Mouse (Mus musculus): ENCODE results near the gene Tgm7.
"Not testable (repeated sequence)": the region's sequence is repeated elsewhere in the genome, so short reads cannot be mapped to it uniquely, and the experiment has no call there.

Tgm7 gene

DNA sequence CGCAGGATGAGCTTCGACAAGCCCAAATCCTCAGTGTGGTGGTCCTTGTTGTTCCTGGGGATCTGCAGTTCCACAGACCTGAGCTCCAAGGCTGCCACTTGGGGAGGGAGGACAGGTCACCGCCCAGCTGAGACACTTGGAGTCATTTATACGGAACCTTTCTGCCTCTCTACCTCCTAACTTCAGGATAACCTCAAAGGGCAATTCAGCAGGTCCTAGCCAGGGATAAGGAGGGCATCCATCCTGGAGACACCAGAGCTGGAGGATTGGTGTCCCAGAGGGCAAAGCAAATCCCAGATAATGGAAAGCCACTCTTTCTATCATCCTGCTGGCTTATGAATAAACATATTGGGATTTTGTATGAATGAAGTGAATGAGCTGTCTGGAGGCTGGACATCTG is at the start of gene Tgm7:
Gene Tgm7 (minus strand): TSS at position 101 of the 400 bp plus-strand sequence.
- DNase-seq = no peak

DNA sequence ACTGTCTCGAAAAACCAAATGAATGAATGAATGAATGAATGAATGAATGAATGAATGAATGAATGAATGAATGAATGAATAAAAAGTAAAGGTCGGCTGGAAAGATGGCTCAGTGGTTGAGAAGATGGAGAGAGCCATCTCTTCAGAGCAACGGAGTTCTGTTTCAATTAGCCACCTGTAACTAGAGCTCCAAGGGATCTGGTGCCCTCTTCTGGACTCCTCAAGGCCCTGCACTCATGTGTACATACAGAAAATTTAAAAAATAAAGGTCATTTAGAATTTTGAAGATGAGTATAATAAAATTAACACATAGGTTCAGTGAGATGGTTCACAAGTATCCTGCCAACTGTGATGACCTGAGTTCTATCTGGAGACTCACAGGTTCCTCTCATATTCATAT is 43.5 kb upstream of the Tgm7 start:
- DNase-seq = no peak

DNA sequence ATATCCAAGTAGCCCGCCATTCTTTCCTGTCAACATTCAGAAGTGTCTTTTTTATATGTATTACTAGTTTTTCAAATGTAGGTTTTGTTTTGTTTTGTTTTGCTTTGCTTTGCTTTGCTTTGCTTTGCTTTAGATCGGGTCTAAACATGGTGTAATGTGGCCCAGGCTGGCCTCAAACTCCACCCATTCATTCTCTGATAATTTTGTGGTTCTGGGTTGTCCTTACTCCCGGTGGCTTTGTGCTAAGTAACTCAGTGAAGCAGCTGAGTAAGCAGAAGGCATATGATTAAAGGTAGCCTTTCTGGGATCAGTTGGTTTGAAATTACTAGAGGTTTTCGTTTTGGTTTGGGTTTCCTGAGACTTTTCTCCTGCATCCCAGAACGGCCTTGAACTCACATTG is 40.1 kb upstream of the Tgm7 start:
- no peak for DNase-seq

DNA sequence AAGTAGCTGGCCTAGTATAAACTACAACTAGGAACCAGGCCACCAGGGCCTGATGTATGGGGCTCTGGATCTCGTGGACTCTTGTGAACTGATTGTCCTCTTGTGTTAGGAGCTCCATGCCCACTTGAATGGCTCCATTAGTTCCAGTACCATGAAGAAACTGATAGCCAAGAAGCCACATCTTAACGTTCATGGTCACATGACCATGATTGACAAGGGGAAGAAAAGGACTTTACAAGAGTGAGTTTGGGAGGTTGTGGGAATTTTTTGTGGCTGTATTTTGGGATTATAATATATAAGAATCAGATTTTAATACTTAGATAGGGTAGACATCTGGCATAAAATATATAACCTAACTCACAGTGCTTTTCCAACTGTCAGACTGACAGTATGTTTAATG is 32.8 kb upstream of the Tgm7 start:
- DNase-seq = no peak

DNA sequence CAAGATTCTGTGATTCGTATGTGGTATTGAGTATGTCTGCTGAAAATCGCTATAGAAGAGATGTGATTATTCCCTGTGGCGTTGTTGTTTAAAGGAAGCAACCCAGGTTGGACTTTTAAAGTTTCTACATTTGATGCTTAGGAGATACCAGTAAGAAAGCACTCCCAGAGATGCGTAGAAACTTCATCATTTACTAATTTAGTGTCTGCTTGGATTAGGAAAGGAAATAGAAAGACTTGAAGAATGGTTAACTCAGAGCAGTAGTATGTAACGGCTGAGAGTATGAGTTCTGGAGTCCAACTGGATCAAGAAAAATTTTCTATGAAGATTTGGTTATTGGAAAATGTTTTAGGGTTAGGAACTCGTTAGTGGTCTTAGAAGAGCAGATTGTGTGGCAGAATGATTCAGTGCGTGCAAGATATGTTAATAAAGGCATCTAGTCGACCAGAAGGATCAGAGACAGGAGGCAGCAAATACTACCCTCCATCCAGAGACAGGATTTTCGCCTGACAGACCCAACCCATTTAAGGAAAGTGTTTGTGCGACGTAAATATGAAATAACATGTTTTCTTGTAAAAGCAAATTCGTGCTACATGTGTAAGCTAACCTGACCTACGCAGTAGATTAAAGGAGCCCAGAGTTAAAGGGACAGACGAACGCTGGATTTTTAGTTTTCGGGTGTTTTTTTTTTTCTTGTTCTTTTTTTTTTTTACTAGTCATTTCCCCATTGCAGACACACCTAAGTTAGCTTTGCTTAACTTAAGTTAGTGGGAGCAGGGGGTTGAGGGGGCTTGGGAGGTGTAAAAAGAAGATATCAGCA is 31.8 kb upstream of the Tgm7 start:
- peak; percentile 9 for DNase-seq

DNA sequence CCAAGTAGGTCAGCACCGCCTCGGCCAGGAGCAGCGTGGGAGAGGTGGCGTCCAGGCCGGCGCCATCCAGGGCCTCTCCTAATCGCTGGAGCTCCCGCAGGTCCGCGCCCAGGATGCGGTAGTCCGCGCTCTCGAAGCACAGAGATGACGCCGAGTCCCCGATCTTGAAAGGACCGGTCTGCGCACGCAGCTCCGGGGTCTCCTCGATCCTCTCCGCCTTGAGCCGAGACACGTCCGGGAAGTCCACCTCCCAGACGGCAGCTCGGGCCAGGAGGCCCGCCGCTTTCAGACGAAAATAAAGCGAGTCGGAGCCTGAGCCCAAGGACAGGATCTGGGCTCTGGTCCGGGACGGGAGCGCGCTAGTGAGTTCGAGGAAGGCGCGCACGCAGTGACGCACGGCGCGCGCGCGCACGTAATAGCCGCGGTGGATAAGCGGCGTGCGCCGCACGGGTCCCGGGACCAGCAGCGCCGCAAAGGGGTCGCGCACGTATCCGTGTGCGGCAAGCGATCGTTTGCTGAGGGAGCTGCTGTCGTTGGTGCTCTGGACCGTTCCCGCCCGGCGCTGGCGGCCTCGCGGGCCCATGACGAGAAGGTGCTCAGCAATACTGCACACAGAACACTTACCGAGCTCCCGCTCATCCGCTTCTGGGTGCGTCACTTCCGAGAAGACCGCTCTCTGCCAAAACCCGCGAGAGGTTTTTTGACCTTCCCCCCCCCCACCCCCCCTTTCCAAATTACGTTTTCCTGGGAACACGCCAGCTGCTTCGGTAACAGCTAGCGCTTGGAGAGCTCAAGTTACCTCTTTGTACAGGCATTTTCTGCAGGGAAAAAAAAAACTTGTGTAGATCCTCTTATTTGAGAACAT is 30.7 kb upstream of the Tgm7 start, which contains the start of the genes Adal and Lcmt2:
Gene Adal (plus strand): TSS at position 411 of the 865 bp plus-strand sequence.
Gene Lcmt2 (minus strand): TSS at position 636 of the 865 bp plus-strand sequence.
- DNase-seq = peak; percentile 94

DNA sequence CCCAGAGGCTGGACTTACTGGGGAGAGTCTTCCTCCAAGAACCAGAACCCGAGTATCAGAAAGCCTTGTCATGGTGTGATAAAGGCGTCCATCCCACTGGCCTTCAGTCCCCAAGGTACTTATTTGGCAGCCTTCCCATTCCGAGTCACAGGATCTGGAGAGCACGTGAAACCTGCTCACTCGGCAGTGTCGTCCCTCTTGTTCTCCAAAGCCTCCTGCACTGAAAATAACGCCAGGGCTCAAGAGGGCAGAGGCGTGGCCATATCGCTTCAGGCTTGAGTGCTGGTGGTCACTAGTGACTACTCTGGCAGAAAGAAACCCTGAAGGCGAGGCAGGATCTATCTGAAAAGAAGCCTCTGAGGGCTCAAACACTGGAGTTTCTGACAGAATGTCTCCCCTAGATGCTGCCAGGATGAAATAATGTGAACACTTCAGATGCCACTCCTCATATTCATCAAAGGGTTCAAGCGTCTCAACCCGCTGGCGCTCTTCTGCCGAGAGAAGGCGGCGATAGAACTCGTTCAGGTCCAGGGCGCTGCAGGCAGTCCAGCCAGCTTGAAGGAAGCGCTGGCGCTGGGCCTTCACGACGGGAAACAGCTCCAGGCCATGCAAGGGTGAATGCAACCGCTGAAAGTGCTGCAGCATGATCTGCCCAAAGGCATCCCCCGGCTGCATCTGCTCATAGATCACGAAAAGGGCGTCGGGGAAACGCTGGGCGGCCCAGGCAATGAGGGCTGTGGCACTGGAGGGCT is 29.8 kb upstream of the Tgm7 start:
- peak; percentile 45 for DNase-seq

DNA sequence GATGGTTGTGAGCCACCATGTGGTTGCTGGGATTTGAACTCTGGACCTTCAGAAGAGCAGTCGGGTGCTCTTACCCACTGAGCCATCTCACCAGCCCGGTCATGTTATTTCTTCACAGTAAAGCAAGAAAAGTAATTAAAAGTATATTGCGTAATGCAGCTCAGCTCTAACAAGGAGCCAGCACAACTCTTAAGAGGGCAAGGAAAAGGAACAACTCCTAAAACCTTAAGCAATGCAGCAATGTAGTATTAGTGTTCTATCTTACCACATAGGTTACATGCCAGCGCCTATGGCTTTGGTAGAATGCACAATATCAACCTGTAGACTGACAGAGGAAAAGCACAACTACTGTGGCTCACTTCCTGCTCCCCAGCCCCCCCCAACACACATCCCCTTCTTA is 27.8 kb upstream of the Tgm7 start:
- no peak for DNase-seq

DNA sequence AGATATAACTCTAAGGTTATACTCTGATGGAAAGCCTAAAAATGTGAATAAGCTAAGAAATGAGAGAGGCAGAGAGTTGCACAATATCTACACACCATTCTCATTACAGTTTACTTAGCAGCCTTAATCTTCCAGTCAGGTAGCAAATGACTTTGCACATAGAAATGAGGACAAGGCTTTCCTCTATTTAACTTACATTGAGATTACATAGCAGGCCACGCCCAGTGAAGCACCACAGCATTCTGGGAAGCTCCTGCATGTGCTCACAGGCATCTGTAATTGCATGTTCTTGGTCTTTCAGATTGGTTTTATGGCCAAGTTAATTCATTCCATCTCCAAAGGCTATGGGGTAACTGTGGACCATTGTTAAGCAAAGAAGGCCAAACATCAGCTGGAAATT is 23.2 kb upstream of the Tgm7 start:
- no peak for DNase-seq

DNA sequence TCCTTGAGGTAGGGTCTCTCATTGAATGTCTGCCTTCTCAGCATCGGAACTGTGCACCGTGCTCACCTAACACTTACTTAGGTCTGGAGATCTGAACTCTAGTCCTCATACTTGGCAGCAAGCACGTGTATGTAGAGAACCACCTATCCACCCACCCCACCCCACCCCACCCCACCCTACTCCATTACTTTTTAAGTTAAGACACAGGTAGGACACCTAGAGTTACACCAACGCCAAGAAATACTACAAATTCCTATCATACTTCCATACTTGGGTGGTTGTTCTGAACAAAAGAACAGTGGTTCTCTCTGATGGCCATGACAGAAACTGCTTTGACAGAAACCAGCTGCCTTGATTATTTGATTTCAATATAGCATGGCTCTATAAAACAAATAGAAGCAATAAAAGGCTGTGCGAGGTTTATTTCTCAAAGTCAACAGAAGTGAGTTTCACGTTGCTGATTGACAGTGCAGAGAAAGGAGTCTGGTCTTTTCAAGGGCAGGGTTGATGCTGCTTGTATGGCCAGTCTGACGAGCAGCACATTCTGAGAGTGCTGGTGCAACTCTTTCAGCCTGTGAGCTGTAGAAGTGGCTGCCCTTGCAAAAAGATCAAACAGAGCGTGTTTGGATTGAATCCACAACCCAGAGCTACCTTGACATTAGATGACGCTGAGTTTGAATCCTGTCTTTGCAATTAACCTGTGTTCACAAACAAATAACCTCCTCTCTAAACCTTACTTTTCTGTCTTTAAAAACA is 19.4 kb upstream of the Tgm7 start:
- no peak for DNase-seq

DNA sequence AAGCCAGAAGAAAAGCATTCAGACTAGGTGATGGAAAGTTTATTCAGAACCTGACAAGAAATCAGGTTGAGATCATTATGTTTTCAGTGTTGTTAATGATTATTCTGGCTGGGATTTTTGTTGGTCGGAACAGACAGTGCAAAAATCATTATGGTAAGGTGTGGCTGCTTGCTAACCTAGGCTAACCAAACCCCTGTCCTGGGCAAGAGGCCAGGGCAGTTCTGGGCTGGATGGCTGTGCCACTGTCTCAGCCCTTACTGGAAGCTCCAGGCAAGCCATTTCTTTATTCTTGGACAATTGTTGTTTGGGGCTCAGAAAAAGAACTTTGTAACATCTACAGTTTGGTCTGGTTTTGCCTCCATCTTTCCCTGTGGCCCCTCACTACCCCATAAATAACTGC is 17.9 kb upstream of the Tgm7 start:
- DNase-seq = no peak

DNA sequence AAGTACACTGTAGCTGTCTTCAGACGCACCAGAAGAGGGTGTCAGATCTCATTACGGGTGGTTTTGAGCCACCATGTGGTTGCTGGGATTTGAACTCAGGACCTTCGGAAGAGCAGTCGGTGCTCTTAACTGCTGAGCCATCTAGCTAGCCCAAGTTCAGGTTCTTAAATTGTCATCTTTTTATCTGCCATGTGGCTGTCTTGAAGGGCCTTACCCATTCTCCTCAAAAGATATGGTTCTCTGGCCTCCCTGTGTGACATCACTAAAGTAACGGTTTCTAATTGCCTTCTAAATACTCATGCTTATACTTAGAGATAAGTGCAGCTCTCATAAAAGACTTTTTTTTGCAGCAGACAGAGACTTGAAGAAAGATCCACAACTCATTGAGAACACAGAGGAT is 16.7 kb upstream of the Tgm7 start:
- not testable (repeated sequence) for DNase-seq

DNA sequence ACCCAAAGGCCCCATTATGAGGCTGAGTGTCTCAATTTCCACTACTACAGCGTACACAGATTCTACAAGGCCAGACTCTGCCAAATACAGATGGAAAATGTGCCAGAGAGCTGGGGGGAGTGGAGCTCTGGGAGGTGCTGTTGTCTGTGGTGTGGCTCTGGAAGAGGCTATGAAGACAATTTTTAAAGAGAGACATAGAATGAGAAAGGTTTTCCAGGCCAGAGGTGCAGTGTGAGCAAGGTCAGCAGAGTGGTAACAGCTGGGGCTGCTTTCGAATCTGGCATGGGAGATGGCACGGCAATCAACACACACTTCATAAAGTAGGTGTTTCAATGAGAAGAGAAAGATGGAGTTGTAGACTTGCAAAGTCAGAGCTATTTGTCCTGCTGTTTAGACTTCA is 9.7 kb upstream of the Tgm7 start:
- DNase-seq = no peak

DNA sequence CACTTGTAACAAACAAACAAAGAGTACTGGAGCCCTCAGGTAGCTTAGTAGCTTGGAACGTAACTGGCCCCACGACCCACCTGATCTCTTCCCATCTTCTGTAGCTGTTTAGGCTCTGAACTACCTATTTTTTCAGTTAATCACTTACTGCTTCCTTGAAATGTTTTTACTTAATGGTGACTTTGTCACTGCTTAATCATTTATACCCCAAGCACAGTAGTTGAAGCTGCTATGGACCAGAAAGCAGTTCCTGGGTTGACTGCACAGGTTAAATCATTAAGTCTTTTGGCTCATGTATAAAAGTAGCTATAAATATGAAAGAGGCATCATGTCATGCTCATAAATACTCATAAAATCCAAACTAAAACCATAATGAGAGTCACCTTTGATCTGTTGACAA is 5.8 kb upstream of the Tgm7 start:
- no peak for DNase-seq

DNA sequence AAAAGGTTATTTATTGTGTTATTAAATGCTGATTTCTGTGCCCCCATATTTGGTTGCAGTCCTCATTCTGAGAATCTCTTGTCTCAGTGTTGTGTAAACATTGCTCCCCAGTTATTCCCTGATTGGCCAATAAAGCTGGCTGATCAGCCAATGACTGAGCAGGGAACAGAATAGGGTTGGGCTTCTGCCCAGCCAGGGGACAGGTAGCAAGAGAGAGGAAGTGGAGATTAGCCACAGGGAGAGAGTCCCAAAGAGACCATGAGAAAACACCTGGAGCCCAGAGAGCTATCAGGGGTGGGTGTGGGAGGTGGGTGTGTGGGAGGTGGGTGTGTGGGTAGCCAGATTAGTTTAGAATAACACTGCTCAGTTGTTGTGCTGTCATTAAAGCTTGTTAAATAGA is 3.7 kb downstream of the Tgm7 start:
- DNase-seq = no peak

DNA sequence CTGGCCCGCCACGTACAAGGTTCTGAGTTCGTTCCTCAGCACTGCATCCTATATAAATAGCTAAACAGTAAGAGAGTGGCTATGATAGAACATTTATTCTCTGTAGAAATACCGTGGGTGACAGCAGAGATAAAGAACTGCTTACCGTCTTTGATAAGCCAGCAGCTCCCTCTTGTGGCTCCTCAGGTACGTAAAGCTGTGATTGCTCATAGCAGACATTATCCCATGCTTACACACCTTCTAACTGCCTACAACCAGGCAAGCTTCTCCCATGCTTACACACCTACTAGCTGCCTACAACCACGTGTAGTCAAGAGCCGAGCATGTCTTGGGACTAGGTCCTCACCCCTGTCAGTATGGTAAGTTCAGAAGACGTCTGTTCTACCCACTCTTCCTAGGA is 7.5 kb downstream of the Tgm7 start:
- DNase-seq = peak; percentile 72

DNA sequence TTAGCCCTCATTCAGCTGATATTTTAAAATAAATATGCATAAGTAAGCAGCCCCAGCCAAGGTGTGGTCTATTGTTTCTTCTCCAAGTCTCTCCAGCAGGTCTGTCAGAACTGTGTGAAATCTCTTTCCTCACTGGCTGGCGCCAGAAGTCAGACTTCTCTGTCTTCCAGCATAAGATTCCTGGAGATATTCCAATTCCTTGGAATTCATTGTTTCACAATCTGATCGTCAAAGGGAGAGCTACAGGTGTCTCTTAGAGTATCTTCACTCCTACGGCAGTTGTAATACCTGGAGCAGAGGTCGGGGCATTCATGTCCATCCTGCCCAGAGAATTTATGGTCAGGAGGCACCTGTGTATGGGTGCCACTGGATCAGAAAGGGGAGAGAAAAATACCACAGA is 19.8 kb downstream of the Tgm7 start:
- DNase-seq = no peak

DNA sequence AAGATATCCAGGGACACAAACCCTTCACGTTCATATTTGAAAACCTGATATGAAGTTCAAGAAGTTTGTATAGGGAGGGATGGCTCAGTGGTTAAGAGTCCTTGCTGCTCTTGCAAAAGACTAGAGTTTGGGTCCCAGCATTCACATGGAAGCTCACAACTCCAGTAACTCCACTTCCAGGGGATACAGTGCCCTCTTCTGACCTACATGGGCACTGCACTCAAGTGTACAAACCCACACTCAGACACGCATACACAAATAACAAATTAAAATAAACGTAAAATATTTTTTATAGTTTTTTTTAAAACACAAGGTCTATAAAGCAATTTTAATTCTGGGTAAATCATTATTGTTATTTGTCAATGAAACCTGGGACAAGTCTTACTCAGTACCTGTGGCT is 21.1 kb downstream of the Tgm7 start:
- no peak for DNase-seq

DNA sequence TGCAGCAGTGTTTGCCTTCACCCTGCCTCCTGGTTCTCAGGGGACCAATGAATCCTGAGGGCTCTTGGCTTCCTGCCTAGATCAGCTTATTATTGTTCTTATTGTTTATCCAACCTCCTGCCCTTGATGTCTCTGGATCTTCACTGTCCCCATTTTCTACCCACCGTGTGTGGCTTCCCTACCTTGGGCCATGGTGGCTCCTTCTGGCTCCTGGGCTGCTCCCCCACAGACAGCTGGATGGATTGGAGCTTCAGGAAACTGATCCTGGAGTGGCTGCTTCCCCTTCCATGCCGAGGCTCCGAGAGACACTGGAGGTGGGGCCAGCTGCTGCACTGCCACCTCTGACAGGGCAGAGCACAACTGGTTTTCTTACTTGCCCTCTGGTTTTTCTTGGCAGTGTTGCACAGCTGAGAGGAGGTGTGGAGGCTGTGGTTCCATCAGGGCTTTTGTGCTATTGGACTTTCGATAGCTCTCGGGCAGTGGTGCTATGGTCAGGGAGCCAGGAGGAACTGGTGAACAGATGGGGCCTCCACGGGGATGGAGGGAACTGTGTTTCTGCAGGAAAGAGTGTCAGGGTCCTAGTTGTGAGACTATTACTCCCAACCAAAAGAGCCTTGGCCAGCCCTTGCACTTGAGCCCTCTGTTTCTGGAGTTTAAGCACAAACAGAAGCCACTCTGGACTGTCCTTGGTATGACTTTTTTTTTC is 24.0 kb downstream of the Tgm7 start, which contains the start of gene Tgm5:
Gene Tgm5 (minus strand): TSS at position 362 of the 706 bp plus-strand sequence.
- DNase-seq = peak; percentile 55

DNA sequence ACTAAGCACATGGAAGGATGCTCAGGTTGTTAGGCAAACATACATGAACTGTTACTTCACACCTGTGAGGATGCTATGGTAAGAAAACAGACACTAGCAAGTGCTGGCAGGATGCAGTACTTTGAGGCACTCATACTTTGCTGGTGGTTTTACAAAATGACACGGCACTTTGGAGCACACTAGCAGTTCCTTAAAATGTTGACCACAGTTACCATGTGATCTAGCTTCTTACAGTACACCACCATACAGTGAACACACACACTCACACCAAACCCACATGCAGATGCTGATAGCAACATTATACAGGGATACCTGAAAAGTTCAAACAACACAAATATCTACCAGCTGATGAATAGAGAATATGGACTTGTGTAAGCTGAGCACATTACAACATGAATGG is 27.0 kb downstream of the Tgm7 start:
- DNase-seq = no peak

DNA sequence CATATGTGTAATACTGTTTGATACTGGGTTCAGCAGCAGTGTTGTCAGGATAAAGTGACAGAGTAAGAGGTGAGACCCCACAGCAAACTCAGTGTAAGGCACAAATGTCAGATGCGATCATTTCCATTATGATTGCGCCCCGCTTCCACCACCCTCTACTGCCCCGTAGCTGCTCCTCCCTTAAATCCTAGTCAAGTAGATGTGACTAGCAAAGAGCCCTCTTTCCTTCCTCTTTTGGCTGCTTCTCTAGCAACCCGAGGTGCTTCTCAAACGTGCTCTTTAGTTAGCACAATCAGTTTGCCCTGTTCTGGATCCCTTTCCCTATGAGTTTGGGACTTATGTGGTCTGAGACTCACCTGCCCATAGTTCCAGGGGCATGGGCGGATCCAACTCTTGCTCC is 34.8 kb downstream of the Tgm7 start:
- DNase-seq = no peak

DNA sequence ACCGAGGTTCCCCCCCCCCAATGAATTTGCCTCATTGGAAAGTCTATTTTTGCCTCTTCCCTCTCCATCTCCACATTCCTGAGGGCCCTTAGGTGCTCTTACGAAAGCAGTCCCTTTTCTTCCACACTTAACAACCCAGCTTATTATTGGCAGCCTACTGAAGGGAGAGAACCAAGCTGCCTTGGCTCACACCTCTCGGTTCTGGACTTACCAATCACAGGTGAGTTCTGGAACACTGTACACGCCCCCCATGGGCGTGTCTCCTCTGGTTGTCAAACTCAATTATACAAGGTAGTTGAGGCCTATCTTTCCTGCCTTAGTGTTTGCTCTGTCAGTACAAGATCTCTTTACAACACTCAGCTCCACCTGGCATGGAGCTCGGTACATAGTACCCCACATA is 37.7 kb downstream of the Tgm7 start:
- no peak for DNase-seq
